Mouse (Mus musculus) thymus, postnatal 4 days (tissue): ENCODE results near the gene Ttc7b.

ENCODE experiments used
- DNase-seq: peaks from one replicate; pipeline ENCODE4 v3.0.0; 2021

Ttc7b gene

GRCm38 (mm10) chr12:100290711-100291685 lies 229.6 kb downstream of the Ttc7b start:
- peak; percentile 26 for DNase-seq

DNA sequence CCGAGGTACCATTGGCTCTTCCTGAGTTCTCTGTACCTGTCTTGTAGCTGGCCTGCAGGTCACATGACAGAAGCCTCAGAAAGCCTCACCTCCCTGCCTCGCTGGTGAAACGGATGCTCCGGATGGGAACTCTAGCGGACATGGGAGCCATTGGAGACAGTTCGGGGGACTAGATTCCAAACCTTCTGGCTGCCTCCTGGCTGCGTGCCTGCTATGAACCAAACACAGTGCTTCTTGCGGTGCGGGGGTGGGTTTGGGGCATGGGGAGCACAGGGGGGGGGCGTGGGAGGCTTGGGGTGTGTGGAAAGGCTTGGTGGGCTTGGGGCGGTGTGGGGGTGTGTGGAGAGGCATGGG lies 230.5 kb downstream of the Ttc7b start:
- no peak for DNase-seq

DNA sequence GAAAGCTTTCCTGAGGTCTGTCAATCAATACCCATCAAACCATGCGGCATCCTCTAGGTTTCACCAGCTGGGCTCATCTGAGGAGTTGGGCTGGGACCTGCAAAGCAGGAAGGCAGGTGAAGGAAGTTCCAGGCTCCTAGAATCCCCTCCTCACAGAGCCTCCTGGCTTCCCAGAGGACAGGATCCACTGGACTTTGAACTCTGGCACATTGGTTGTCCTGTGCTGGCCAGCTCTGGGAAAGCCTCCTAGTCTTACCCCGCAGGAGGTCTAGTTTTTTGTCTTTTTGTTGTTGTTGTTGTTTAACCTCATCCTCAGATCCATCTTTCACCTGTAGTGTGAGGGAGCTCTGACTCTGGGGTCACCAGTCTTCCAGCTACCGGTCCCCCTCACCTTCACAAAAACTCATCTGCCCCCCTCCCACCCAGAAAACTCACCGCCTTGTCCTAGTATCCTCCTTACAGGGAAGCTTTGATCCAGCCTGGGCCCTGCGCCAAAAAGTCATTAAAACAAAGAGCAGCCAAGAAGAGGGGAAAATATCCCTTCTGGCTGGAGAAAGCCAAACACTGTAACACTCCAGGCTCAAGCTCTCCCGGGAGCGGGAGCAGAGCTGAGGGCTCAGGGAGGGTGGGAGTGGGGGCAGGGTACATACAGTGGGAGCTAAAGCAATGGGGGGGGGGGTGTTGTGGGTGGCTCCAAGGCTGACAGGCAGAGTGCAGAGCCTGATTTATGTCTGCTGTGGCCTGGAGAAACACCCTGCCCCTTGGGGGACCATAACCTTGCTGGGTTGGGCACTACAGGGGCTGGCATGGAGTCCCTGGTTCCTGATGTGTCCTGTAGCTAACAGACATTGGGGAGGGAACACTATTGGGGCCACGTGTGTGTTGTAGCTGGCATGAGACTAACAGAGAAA lies 231.1 kb downstream of the Ttc7b start:
- DNase-seq: no peak

- no peak for DNase-seq
Measured at GRCm38 (mm10) chr12:100288018-100288417, 232.6 kb downstream of the Ttc7b start.

GRCm38 (mm10) chr12:100287565-100287964 lies 233.1 kb downstream of the Ttc7b start:
- no peak for DNase-seq

GRCm38 (mm10) chr12:100283283-100283682 lies 237.3 kb downstream of the Ttc7b start:
- no peak for DNase-seq

DNA sequence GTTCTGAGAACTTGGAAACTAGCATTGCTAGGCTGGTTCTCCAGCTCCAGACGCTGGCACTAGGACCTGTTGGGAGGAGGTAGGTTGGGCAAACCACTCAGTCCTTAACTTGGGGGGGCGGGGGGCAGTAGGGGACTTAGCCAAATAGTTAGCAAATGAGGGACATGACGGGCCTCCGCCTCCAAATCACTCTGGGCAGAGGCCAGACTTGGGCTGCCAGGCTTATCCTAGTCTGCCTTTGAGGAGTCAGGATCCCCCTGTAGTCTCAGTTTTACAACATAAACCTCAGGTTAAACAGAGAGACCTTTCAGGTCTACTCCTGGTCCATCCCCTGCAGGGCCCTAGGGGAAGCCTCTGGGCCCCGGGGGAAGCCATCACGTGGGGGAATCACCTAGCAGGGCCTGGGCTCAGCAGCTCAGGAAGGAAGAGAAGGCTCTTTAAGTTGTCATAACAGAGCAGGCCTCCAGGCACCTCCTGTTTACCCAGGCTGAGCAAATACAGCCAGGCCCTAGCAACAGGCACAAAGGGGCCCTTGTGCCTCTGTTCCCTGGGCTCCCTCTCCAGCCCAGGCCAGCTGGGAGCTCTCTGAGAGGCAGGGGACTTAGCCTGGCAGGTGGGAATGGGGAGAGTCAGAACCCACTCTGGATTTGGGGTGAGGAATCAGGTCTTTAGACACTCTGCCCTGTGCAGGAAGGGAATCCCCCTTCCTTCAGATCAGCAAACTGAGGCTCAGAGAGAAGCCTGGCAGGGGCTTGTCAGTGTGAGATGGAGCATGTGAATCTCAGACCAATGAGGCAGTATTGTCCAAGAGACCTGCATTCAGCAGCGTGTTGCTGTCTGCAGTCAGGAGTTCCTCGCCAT lies 238.4 kb downstream of the Ttc7b start:
- DNase-seq: peak; percentile 46

DNA sequence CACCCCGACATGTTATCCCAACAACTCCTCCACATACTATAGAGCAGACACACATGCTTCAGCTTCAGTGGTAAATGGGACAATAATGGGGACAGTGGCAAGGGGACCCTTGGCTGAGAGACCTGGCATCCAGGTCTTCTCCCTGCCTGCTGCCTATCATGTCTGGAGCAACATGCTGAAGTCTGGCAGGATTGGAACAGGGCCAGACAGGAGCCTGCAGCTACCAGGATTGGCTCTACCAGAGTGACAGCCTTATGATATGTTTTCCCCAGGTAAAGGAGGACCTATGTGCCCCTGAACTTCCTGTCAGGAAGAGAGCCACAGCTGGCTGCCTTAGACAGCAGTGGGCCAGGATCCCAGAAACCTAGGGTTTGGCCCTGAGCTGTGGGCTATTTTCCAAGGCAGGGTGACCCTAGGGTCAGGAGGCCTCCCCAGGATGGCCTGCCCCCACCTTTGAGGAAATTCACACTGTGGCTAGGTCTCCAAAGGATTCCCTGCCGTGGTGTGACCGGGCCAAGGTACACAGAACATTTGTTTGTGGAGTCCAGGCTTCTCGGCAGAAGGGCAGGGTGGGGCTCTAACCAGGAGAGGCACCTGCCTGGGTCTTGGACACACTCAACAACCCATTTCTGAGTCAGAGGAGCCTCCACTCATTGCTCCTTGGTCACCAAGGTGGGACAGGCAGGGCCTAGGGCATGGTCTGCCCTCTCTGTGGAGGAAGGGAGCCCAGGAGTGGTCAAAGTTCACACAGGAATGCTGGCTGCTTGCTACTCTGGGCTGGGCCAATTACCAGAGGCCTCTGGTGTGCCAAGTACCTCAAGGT lies 239.4 kb downstream of the Ttc7b start:
- no peak for DNase-seq

- no peak for DNase-seq
Measured at GRCm38 (mm10) chr12:100279898-100280297, 240.7 kb downstream of the Ttc7b start.

- no peak for DNase-seq
Measured at GRCm38 (mm10) chr12:100278358-100278757, 242.3 kb downstream of the Ttc7b start.

- DNase-seq: no peak
Measured at GRCm38 (mm10) chr12:100277534-100277905, 243.1 kb downstream of the Ttc7b start.

DNA sequence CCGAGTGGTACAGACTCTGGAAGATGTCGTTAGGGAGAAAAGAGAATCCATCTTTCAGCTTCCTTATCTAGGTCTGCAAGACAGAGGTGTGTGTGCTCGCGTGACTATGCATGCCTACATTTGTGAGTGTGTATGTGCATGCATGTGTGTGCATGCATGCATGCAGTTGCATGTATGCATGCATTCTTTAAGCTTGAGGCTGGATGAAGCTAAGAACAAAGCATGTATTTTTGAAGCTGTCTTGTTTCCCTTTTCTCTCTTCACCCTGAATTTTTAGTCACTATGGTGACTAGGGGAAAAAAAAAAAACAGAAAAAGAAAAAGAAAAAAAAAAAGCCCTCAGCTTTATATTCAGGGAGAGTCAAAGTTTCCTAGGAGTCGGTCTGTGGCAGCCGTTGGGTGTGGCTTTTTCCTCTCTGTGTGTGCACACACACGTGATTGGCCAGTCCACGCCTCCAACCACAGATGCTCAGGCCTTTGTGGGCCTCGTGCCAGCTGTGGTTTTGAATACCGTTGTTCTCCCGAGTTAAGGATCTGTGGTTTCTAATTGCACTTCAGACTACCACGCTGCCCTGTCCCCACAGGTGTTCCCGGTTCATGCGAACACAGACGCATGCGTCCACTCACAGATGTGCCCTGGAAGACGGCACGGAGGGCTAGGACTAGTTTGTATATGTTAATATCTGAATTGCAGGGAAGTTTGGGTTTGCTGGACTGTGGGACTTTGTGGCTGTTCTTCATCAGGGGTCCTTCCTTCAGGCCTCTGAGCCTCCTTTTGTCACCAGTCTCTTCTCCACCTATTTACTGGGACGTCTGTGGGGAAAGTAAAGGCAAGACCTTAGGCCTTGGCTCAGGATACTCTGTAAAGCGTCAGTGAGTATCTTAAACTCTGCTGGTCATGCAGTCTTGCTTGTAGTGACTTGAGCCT lies 243.8 kb downstream of the Ttc7b start:
- peak; percentile 29 for DNase-seq

DNA sequence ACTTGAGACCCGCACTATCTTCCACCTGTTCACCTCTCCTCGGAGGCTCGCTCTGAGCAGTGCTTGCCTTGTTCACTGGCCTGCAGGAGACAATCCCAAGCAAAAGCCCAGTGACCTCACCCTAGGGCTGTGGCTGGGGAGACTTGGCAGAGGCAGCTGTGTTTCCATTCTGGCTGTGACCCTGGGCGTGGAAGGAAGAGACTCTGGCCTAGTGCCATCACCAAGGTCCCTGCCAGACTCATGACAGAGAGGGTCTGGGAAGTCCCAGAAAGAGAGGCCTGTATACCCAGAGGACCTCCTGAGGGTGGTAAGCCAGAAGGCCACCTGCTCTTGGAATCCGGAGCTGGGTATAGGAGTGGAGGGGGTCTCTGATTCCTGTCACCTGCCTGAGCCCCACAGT lies 244.8 kb downstream of the Ttc7b start:
- DNase-seq: no peak

GRCm38 (mm10) chr12:100273033-100273432 lies 247.6 kb downstream of the Ttc7b start:
- DNase-seq: no peak

DNA sequence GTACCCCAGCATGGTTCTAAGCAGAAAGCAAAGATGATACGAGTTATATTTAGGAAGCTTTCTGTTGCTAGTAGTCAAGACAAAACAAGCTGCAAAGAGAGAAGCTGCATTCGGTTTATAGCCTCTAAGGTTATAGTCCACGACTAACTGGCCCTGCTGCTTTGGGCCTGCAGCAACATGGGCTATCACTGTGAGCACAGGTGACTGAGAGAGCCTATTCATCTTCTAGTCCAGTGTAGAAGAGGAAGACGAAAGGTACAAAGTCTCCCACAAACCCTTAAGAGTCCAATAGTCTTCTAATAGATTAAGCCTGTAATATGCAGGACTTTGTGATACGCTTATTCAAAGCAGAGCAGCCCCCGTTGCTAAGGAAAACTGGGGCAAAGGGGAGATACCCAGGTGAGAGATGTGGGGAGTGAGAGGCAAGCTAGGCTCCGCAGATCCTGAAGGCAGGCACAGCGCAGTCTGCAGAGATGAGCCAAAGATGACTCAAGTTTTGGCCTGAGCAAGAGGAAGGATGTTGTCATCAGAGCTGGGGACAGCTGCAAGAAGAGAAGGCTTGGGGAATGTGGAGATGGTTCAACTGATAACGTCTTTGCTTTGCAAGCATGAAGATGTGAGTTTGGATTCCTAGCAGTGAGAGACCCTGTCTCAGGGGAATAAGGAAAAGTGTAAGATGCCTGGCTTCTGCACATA lies 250.5 kb downstream of the Ttc7b start:
- no peak for DNase-seq

GRCm38 (mm10) chr12:100268011-100268410 lies 252.6 kb downstream of the Ttc7b start:
- peak; percentile 80 for DNase-seq

GRCm38 (mm10) chr12:100265546-100266309 lies 254.9 kb downstream of the Ttc7b start:
- no peak for DNase-seq

DNA sequence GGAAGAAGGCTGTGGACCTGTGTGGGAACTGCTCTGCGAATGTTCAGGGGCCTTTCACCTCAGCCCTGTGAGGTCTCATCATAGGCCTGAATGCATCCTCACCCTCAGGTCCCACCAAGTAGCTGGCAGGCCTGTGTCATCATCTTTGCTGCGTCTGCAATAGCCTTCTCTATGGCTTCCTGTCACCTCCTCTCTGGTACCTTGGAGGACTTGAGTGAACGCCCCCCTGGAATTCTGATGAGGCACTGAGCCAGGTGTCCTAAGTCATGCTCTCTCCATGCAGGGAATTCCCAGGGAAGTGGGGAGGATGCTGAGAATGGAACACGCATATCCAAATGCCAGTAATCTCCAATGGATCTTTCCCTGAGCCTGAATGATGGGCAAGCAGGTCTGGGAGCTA lies 255.7 kb downstream of the Ttc7b start:
- no peak for DNase-seq

DNA sequence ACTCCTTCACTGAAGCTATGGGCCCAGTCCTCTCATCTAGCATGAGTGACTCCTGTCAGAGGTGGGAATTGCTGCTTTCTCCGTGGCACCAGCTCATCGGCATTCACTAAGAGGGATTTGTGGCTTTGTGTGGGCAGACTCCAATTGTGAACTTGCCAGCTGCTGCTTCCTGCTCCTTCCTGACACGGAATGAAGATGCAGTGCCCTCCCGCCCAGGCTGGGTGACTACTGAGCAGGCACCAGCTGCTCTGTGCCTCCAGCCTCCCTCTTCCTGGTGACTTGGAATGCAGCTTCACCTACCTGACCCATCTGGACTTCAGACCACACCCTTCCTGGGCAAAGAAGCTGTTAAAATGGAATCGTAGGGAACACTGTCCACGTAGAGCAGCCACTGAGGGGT lies 257.8 kb downstream of the Ttc7b start:
- DNase-seq: no peak
